Mouse (Mus musculus) inflammation-experienced regulatory T-cells, adult 6 months (primary cell): ENCODE measurements around the gene Slc5a10. TPM values are rescaled to one million over a fixed set of nuclear protein-coding genes. Genes with fewer than 3 reads are reported as not detected.
A peak's percentile ranks its signal among the peaks of the same experiment; 100 is the strongest.
"Not testable (repeated sequence)": the region's sequence is repeated elsewhere in the genome, so short reads cannot be mapped to it uniquely, and the experiment has no call there.

ENCODE experiments used
- ATAC-seq: one replicate; pipeline ENCODE4 v1.8.0; 2017
- polyA plus RNA-seq, 3 experiments: library from polyadenylated mRNA; unstranded; fragments of 100-300 nt; shearing (Covaris generic); gene quantifications; one replicate each; pipeline ENCODE4 v1.2.1; 2017

Slc5a10 gene
- polyA plus RNA-seq, 3 experiments from 2014 or later: 0.38 TPM; not detected in 2

- peak; percentile 64 for ATAC-seq
These were observed 73.3 kb downstream of the Slc5a10 start for GRCm38 (mm10) chr11:61647110-61647910.

GRCm38 (mm10) chr11:61646499-61647039, 74.1 kb downstream of the Slc5a10 start:
- ATAC-seq: no peak

- no peak for ATAC-seq
These were observed 75.2 kb downstream of the Slc5a10 start for GRCm38 (mm10) chr11:61645357-61645857.

GRCm38 (mm10) chr11:61644576-61645326, 75.9 kb downstream of the Slc5a10 start:
- ATAC-seq: peak; percentile 63

GRCm38 (mm10) chr11:61643184-61643961, 77.3 kb downstream of the Slc5a10 start:
- no peak for ATAC-seq

GRCm38 (mm10) chr11:61642106-61642505, 78.5 kb downstream of the Slc5a10 start:
- ATAC-seq: no peak

- ATAC-seq: not testable (repeated sequence)
These were observed 80.0 kb downstream of the Slc5a10 start for GRCm38 (mm10) chr11:61640585-61640984.

- no peak for ATAC-seq
These were observed 80.9 kb downstream of the Slc5a10 start for GRCm38 (mm10) chr11:61639601-61640177.

GRCm38 (mm10) chr11:61638764-61639536, 81.7 kb downstream of the Slc5a10 start:
- ATAC-seq: peak; percentile 61

- no peak for ATAC-seq
These were observed 82.8 kb downstream of the Slc5a10 start for GRCm38 (mm10) chr11:61637856-61638255.

GRCm38 (mm10) chr11:61637413-61637812, 83.2 kb downstream of the Slc5a10 start:
- no peak for ATAC-seq

GRCm38 (mm10) chr11:61636309-61636708, 84.3 kb downstream of the Slc5a10 start:
- ATAC-seq: not testable (repeated sequence)

- peak; percentile 32 for ATAC-seq
These were observed 91.0 kb downstream of the Slc5a10 start for GRCm38 (mm10) chr11:61629621-61630020.

- no peak for ATAC-seq
These were observed 94.1 kb downstream of the Slc5a10 start for GRCm38 (mm10) chr11:61626509-61626908.

- ATAC-seq: no peak
These were observed 95.5 kb downstream of the Slc5a10 start for GRCm38 (mm10) chr11:61625136-61625535.

Other genes starting within 250 kb of the Slc5a10 start
- not detected for gene Mfap4, start 235.4 kb downstream of the Slc5a10 start, polyA plus RNA-seq
- gene Mapk7, start 226.4 kb downstream of the Slc5a10 start, polyA plus RNA-seq: 1 to 10 TPM; 5.6 to 8.9 (median 8.1) TPM
- 1 to 10 TPM; 2.2 to 4.4 (median 2.4) TPM for gene B9d1, start 215.7 kb downstream of the Slc5a10 start, polyA plus RNA-seq
- under 1 TPM; 0.19 to 0.77 (median 0.30) TPM for gene Epn2, start 141.1 kb downstream of the Slc5a10 start, polyA plus RNA-seq
- gene Grap, start 67.6 kb downstream of the Slc5a10 start, polyA plus RNA-seq: 100 to 1,000 TPM; 180 to 210 (median 192) TPM
- under 1 TPM; 0.19 to 0.57 (median 0.19) TPM for gene Fam83g, start 36.7 kb downstream of the Slc5a10 start, polyA plus RNA-seq
- 10 to 100 TPM; 25.4 to 34.4 (median 31.2) TPM for gene Prpsap2, start 41.3 kb upstream of the Slc5a10 start, polyA plus RNA-seq
- gene Ulk2, start 134.2 kb upstream of the Slc5a10 start, polyA plus RNA-seq: 10 to 100 TPM in 2 of 3 experiments, 1 to 10 TPM in 1; 5.7 to 10.2 (median 10.1) TPM
- 10 to 100 TPM; 20.6 to 26.9 (median 20.9) TPM for gene Akap10, start 209.4 kb upstream of the Slc5a10 start, polyA plus RNA-seq
- 1 to 10 TPM in 2 of 3 experiments, under 1 TPM in 1; 0.87 to 6.0 (median 3.3) TPM for gene Specc1, start 235.9 kb upstream of the Slc5a10 start, polyA plus RNA-seq